Mouse (Mus musculus) cortical plate, adult 2 months (tissue): ENCODE data around the gene 4930430F08Rik.

Experiments used
- CTCF ChIP-seq: fragments of 200-500 bp; IDR thresholded peaks from 2 replicates; pipeline ENCODE4 v1.5.1; 2011; ENCODE audit warnings: mild to moderate bottlenecking, control low read depth, low read length; ENCODE audit not compliant: insufficient read depth; ENCODE audit errors: extremely low read depth
- POLR2A ChIP-seq: fragments of 200-500 bp; IDR thresholded peaks from 2 replicates; pipeline ENCODE4 v1.6.1; 2011; ENCODE audit warnings: mild to moderate bottlenecking, low read length, control low read depth; ENCODE audit not compliant: insufficient read depth; ENCODE audit errors: extremely low read depth

GRCm38 (mm10) chr10:100575294-100575693 is 14.9 kb downstream of the 4930430F08Rik start:
- no peak for TF ChIP-seq CTCF
- TF ChIP-seq POLR2A: no peak
